Mouse (Mus musculus): Measurements from ENCODE around the gene Amot. TPM values are rescaled to one million over a fixed set of nuclear protein-coding genes. Genes with fewer than 3 reads are reported as not detected.

Gene Amot
- polyA plus RNA-seq, 1 experiment from 2014 or later: 78.5 TPM

DNA sequence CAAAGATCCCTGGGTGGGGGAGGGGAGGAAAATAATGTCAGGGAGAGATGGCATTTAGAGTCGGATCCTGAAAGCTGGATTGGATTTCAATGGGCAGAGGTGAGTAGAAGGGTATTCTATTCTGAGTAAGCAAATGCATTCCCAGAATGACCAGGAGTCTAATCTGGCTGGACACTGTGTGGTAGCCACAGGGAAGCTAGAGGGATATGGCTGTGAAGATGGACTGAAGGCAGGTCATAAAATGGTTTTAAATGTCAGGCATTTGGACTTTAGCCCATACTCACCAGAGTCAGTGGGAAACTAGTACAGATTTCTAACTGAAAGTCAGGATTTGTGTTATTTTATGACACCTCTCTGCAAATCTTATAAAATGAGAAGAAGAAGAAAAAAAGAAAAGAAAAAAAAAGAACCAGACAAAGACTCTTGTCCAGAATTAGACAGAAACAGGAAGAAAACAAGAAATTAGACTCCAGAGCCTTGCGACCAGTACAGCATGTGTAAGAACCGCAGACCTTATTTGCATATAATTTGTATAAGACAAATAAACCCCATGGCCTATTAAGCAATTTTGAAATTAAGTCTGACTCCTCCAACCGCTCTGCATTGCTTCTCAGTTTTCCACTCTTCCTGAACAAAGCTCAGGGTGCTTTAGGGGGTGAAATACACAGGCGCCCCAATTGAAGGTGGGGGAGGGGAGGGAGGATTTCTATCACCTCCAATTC is 27.8 kb downstream of the Amot start:
- H3K27ac ChIP-seq (replicated peaks; ENCODE audit: low read depth, low read length): no peak overlapping the region
- no peaks in the 10 kb centered on the region; the same call in 1 of the 2 replicates for H3K36me3 ChIP-seq (ENCODE audit: control insufficient read depth, insufficient read depth, low read length)
- no peak overlapping the region for H3K4me3 ChIP-seq (ENCODE audit: low read depth, low read length)
- 80% methylated on average over 5 of the region's 5 CpGs for WGBS
- no peaks in the 10 kb centered on the region for H3K4me1 ChIP-seq (ENCODE audit: control insufficient read depth, insufficient read depth, low read length)
- H3K9me3 ChIP-seq (ENCODE audit: control insufficient read depth, low read length): no peaks in the 10 kb centered on the region
- H3K27me3 ChIP-seq (ENCODE audit: control insufficient read depth, insufficient read depth, low read length): no peaks in the 10 kb centered on the region
- no peak for DNase-seq (ENCODE audit: low spot score)
- ATAC-seq (ENCODE audit: insufficient number of reproducible peaks, low FRiP score, low TSS enrichment, low read depth): no peak
- H3K4me2 ChIP-seq (ENCODE audit: low read depth, severe bottlenecking): no peak overlapping the region
- H3K9ac ChIP-seq (ENCODE audit: low read length): no peak overlapping the region

DNA sequence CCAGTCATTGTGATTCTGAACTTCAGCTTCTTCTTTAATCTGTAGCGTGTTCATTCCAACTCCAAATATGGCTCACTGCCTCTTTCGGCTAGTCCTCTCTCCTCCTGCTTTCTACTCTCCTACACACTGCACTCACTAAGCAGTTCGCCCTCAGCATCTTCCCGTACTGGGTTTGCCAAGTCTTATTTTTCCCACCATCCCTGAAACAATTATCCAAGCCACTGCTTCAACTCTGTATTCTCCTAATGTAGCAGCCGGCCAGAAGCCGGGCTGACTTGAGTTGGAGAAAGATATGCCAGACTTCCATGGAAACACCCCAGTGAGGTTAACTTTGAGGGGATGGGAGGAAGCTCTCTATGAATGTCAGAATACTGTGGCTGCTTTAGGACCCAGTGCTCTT is 36.7 kb downstream of the Amot start:
- Histone ChIP-seq H3K27me3 (ENCODE audit: control insufficient read depth, insufficient read depth, low read length) (no peaks in the 10 kb centered on the region), H3K36me3 (ENCODE audit: control insufficient read depth, insufficient read depth, low read length) (no peaks in the 10 kb centered on the region), H3K4me3 (ENCODE audit: low read depth, low read length) (no peak overlapping the region), H3K4me2 (ENCODE audit: low read depth, severe bottlenecking) (no peak overlapping the region), H3K27ac (replicated peaks; ENCODE audit: low read depth, low read length) (no peak overlapping the region), H3K9me3 (ENCODE audit: control insufficient read depth, low read length) (no peaks in the 10 kb centered on the region), H3K4me1 (ENCODE audit: control insufficient read depth, insufficient read depth, low read length) (no peaks in the 10 kb centered on the region), H3K9ac (ENCODE audit: low read length) (no peak overlapping the region)
- 89% methylated on average over 6 of the region's 6 CpGs for WGBS
- ATAC-seq (ENCODE audit: insufficient number of reproducible peaks, low FRiP score, low TSS enrichment, low read depth) (no peak), DNase-seq (ENCODE audit: low spot score) (no peak)

DNA sequence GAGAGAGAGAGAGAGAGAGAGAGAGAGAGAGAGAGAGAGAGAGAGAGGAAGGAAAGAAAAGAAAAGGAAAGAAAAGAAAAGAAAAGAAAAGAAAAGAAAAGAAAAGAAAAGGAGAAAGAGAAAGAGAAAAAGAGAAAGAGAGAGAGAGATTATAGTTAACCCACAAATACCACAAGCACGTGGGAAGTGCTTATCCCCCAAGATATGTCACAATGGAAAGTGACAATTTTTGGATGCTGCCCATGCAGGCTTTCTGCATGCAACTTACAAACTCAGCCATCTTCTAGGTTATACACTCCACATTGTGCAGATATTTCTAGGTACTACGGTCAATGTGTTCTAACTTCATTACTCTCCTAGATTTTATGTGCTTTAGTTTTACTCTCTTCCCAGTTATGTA is 41.5 kb downstream of the Amot start:
- Histone ChIP-seq H3K36me3 (ENCODE audit: control insufficient read depth, insufficient read depth, low read length) (no peaks in the 10 kb centered on the region), H3K4me2 (ENCODE audit: low read depth, severe bottlenecking) (no peak overlapping the region)
- 89% methylated on average over 2 of the region's 2 CpGs for WGBS

DNA sequence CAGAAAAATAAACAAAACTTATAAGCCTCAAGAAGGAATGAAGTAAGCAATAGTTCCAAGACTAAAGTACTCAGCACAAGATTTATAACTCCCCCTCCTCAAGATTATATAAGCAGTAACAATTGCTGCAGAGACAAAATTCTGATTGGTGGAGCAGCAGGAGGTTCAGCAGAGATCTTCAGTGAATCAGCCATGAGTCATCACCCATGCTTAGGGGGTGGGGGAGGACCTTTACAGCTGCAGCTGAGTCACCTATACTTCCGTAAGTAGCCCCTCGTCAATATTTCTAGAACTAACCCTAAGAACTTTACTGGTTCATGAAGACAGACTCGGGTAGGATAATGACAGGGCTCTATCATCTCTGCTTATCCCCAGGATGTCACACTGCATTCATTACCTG is 43.6 kb downstream of the Amot start:
- H3K9me3 ChIP-seq (ENCODE audit: control insufficient read depth, low read length): no peaks in the 10 kb centered on the region
- DNase-seq (ENCODE audit: low spot score): no peak
- H3K27ac ChIP-seq (replicated peaks; ENCODE audit: low read depth, low read length): no peak overlapping the region
- H3K4me3 ChIP-seq (ENCODE audit: low read depth, low read length): no peak overlapping the region
- no peak overlapping the region for H3K9ac ChIP-seq (ENCODE audit: low read length)
- ATAC-seq (ENCODE audit: insufficient number of reproducible peaks, low FRiP score, low TSS enrichment, low read depth): no peak
- H3K36me3 ChIP-seq (ENCODE audit: control insufficient read depth, insufficient read depth, low read length): no peaks in the 10 kb centered on the region
- 81% methylated on average over 3 of the region's 3 CpGs for WGBS
- no peak overlapping the region for H3K4me2 ChIP-seq (ENCODE audit: low read depth, severe bottlenecking)
- no peaks in the 10 kb centered on the region for H3K27me3 ChIP-seq (ENCODE audit: control insufficient read depth, insufficient read depth, low read length)
- H3K4me1 ChIP-seq (ENCODE audit: control insufficient read depth, insufficient read depth, low read length): no peaks in the 10 kb centered on the region

More for the DNA sequence above, 41.5 kb downstream of the Amot start:
- DNase-seq (ENCODE audit: low spot score) (no peak), ATAC-seq (ENCODE audit: insufficient number of reproducible peaks, low FRiP score, low TSS enrichment, low read depth) (no peak)
- Histone ChIP-seq H3K9ac (ENCODE audit: low read length) (no peak overlapping the region), H3K27ac (replicated peaks; ENCODE audit: low read depth, low read length) (no peak overlapping the region), H3K4me1 (ENCODE audit: control insufficient read depth, insufficient read depth, low read length) (no peaks in the 10 kb centered on the region), H3K4me3 (ENCODE audit: low read depth, low read length) (no peak overlapping the region), H3K27me3 (ENCODE audit: control insufficient read depth, insufficient read depth, low read length) (no peaks in the 10 kb centered on the region), H3K9me3 (ENCODE audit: control insufficient read depth, low read length) (no peaks in the 10 kb centered on the region)

DNA sequence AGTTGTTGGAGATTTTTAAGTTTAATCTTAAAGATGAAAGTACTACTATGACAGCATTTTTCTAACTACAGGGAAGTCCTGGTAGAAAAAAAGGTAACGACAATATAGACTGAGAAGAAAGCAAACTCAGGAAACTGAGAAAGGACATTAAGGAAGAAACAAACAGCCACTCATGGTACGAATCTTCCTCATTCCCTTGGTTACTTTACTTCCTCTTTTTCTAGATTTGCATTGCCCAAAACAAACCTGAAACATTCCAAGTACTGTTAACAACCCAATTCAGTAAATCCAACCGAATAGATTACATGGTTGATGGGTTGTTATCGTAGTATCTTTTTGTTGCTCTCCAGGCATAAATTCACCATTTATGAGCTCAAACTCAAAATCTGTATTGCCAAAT is 48.7 kb downstream of the Amot start:
- H3K9me3 ChIP-seq (ENCODE audit: control insufficient read depth, low read length): no peaks in the 10 kb centered on the region
- no peaks in the 10 kb centered on the region for H3K4me1 ChIP-seq (ENCODE audit: control insufficient read depth, insufficient read depth, low read length)
- no peak overlapping the region for H3K27ac ChIP-seq (replicated peaks; ENCODE audit: low read depth, low read length)
- ATAC-seq (ENCODE audit: insufficient number of reproducible peaks, low FRiP score, low TSS enrichment, low read depth) (no peak), DNase-seq (ENCODE audit: low spot score) (no peak)
- no peaks in the 10 kb centered on the region for H3K36me3 ChIP-seq (ENCODE audit: control insufficient read depth, insufficient read depth, low read length)
- H3K9ac ChIP-seq (ENCODE audit: low read length): no peak overlapping the region
- no peak overlapping the region for H3K4me2 ChIP-seq (ENCODE audit: low read depth, severe bottlenecking)
- H3K27me3 ChIP-seq (ENCODE audit: control insufficient read depth, insufficient read depth, low read length): no peaks in the 10 kb centered on the region
- no peak overlapping the region for H3K4me3 ChIP-seq (ENCODE audit: low read depth, low read length)
- WGBS: 90% methylated on average over 4 of the region's 4 CpGs

DNA sequence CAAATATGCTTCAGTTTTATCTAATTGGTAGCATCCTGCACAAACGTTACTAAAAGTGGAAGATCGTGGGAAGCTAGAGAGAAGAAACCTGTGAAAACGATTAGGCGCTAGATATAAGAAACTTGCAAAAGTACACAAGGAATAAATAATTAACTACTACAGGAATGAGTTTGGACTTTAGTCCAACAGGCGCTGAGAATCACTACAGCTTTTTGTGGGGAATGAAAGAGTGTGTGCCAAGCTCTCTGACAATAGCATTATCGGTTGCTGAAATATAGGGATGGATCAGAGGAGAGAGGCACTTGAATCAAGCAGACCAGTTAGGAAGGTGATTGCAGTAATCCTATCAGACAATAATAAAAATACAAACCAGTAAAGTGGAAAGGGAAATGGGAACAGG is 49.4 kb downstream of the Amot start:
- DNase-seq (ENCODE audit: low spot score) (no peak), ATAC-seq (ENCODE audit: insufficient number of reproducible peaks, low FRiP score, low TSS enrichment, low read depth) (no peak)
- WGBS: 94% methylated on average over 6 of the region's 6 CpGs
- H3K4me1 ChIP-seq (ENCODE audit: control insufficient read depth, insufficient read depth, low read length): no peaks in the 10 kb centered on the region
- no peak overlapping the region for H3K27ac ChIP-seq (replicated peaks; ENCODE audit: low read depth, low read length)
- no peaks in the 10 kb centered on the region for H3K27me3 ChIP-seq (ENCODE audit: control insufficient read depth, insufficient read depth, low read length)
- H3K4me3 ChIP-seq (ENCODE audit: low read depth, low read length): no peak overlapping the region
- H3K9ac ChIP-seq (ENCODE audit: low read length): no peak overlapping the region
- no peak overlapping the region for H3K4me2 ChIP-seq (ENCODE audit: low read depth, severe bottlenecking)
- no peaks in the 10 kb centered on the region for H3K9me3 ChIP-seq (ENCODE audit: control insufficient read depth, low read length)
- peaks cover 1% of the 10 kb centered on the region; the same call in 1 of the 2 replicates for H3K36me3 ChIP-seq (ENCODE audit: control insufficient read depth, insufficient read depth, low read length)

DNA sequence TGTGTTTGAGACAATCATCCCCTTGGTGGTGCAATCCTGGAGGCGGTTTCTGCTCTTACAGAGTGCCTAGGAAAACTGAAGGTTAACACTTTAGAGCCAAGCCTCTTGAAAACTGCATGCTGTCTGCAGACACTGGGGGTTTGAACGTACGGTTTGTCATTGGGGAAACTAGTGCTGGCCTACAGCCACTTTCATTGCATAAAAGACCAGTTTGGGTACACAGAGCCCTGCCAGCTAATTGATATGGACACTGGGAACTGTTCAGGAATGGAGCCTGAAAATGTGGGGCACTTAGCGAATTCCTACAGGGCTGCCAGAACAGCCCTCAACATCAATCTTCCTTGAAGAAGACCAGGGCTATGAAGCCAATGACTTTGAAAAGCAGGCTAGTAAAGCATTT is 50.2 kb downstream of the Amot start:
- H3K27me3 ChIP-seq (ENCODE audit: control insufficient read depth, insufficient read depth, low read length): no peaks in the 10 kb centered on the region

DNA sequence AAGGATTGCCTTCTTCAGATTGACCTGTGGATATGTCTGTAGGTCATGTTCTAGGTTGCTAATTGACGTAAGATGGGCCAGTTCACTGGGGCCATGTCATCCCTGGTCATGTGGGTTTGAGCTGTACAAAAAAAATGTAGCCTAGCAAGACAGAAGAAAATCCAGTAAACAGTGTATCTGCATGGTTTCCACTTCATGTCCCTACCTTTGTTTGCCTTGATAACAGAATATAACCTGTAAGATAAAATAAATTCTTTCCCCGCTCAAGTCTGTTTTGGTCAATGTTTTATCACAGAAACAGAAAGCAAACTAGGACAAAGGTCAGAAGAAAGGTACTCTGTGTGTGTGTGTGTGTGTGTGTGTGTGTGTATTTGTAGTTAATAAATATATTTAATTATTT is 63.5 kb downstream of the Amot start:
- DNase-seq (ENCODE audit: low spot score): no peak
- H3K4me1 ChIP-seq (ENCODE audit: control insufficient read depth, insufficient read depth, low read length): no peaks in the 10 kb centered on the region
- no peak overlapping the region for H3K27ac ChIP-seq (replicated peaks; ENCODE audit: low read depth, low read length)
- no peak for ATAC-seq (ENCODE audit: insufficient number of reproducible peaks, low FRiP score, low TSS enrichment, low read depth)
- H3K9ac ChIP-seq (ENCODE audit: low read length): no peak overlapping the region
- no peak overlapping the region for H3K4me2 ChIP-seq (ENCODE audit: low read depth, severe bottlenecking)
- no peaks in the 10 kb centered on the region for H3K9me3 ChIP-seq (ENCODE audit: control insufficient read depth, low read length)
- H3K4me3 ChIP-seq (ENCODE audit: low read depth, low read length): no peak overlapping the region
- H3K36me3 ChIP-seq (ENCODE audit: control insufficient read depth, insufficient read depth, low read length): no peaks in the 10 kb centered on the region
- no peaks in the 10 kb centered on the region for H3K27me3 ChIP-seq (ENCODE audit: control insufficient read depth, insufficient read depth, low read length)
- 99% methylated on average over 2 of the region's 2 CpGs for WGBS

More for the DNA sequence above, 50.2 kb downstream of the Amot start:
- Histone ChIP-seq H3K4me1 (ENCODE audit: control insufficient read depth, insufficient read depth, low read length) (no peaks in the 10 kb centered on the region), H3K9ac (ENCODE audit: low read length) (no peak overlapping the region), H3K4me3 (ENCODE audit: low read depth, low read length) (no peak overlapping the region), H3K27ac (replicated peaks; ENCODE audit: low read depth, low read length) (no peak overlapping the region), H3K9me3 (ENCODE audit: control insufficient read depth, low read length) (no peaks in the 10 kb centered on the region), H3K4me2 (ENCODE audit: low read depth, severe bottlenecking) (no peak overlapping the region), H3K36me3 (ENCODE audit: control insufficient read depth, insufficient read depth, low read length) (peaks cover 4% of the 10 kb centered on the region; the same call in 1 of the 2 replicates)
- WGBS: 81% methylated on average over 4 of the region's 4 CpGs
- DNase-seq (ENCODE audit: low spot score) (no peak), ATAC-seq (ENCODE audit: insufficient number of reproducible peaks, low FRiP score, low TSS enrichment, low read depth) (no peak)

DNA sequence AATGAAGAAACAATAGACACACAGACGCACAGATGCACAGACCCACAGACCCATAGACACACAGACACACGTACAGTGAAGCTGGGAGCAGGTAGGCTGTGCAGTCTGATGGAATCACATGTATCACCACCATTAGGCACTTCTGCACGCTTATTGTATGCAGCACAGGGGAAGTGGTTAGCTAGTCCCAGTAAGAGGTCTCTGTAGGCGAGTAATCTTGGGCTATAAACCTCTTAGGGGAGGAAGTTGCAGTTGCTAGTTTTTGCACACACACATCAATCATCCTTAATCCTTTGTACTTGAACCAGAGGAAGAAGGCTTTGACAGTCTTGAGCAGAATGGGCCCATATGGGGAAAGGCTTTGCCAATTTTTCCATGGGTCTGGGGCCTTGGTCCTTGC is 71.3 kb downstream of the Amot start:
- WGBS: 64% methylated on average over 4 of the region's 4 CpGs
- ATAC-seq (ENCODE audit: insufficient number of reproducible peaks, low FRiP score, low TSS enrichment, low read depth) (no peak), DNase-seq (ENCODE audit: low spot score) (no peak)
- no peaks in the 10 kb centered on the region for H3K4me1 ChIP-seq (ENCODE audit: control insufficient read depth, insufficient read depth, low read length)
- no peak overlapping the region for H3K27ac ChIP-seq (replicated peaks; ENCODE audit: low read depth, low read length)
- no peak overlapping the region for H3K9ac ChIP-seq (ENCODE audit: low read length)
- no peaks in the 10 kb centered on the region for H3K36me3 ChIP-seq (ENCODE audit: control insufficient read depth, insufficient read depth, low read length)
- H3K4me3 ChIP-seq (ENCODE audit: low read depth, low read length): no peak overlapping the region
- no peak overlapping the region for H3K4me2 ChIP-seq (ENCODE audit: low read depth, severe bottlenecking)
- no peaks in the 10 kb centered on the region for H3K9me3 ChIP-seq (ENCODE audit: control insufficient read depth, low read length)
- H3K27me3 ChIP-seq (ENCODE audit: control insufficient read depth, insufficient read depth, low read length): no peaks in the 10 kb centered on the region
